Mouse (Mus musculus): ENCODE measurements around the gene Fgfr2.

DNA sequence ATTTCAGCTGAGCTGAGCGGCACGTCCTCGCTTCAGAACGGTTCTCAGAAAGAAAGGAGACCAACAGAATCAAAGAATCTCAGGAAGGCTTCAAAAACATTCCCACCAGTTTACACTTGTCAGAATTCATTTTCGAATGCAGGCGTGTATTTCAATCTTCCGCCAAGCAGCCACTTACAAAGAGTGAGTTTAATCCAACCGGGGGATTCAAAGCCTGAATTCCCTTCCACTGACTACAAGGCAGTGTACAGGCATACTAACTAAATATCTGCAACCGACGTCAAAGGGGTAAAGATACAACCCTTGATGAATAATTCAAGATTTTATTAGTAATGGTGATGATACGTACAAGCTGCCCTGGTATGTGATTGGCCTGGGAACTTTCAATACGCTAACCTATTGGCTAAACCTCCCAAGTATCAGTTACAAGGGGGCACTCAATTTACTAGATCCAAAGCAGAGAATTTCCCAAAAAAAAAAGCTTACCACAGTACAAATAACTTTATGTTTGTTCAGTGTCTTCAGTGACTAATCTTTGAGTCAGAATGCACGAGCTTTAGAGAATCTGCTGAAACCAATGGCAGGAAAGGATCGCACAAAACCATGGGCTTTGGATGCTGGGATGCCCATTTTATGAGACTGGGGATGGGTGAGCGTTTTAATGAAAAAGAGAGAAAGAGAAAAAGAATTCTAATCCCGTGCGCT lies 2860.5 kb downstream of the Fgfr2 start:
- TF ChIP-seq POLR2A (IDR thresholded peaks at IDR 0.05; ENCODE audit: low read depth, low read length): no peak
- no peak for TF ChIP-seq CTCF (IDR thresholded peaks at IDR 0.05; ENCODE audit: extremely low read depth, insufficient read length, insufficient replicate concordance, low read depth, low read length)

Data from small intestine, adult 2 months (tissue).